Mouse (Mus musculus): ENCODE results near the gene Cacna1f.

The Cacna1f gene

GRCm38 (mm10) chrX:7678986-7679385, 72.1 kb downstream of the Cacna1f start:
- DNase-seq = no peak

- DNase-seq = peak; percentile 74 to 77
These were observed 72.6 kb downstream of the Cacna1f start for GRCm38 (mm10) chrX:7679405-7680056.

GRCm38 (mm10) chrX:7680057-7680412, 73.2 kb downstream of the Cacna1f start:
- DNase-seq = no peak

GRCm38 (mm10) chrX:7680864-7681263, 74.0 kb downstream of the Cacna1f start, which contains the start of gene Magix:
TSS of gene Magix (minus strand) at chrX:7681251.
- no peak for DNase-seq
